Mouse (Mus musculus) T-helper 1 cell (primary cell): Measurements from ENCODE around the gene Cxcl13.

ENCODE experiments used
- in situ Hi-C: fragments of 300-600 bp; cut with MboI, MseI; formaldehyde crosslinking; loops from one replicate; pipeline ENCODE4 v1.15.1; 2025; ENCODE audit warnings: high pct_unique_total_duplicates

Cxcl13 gene

DNA sequence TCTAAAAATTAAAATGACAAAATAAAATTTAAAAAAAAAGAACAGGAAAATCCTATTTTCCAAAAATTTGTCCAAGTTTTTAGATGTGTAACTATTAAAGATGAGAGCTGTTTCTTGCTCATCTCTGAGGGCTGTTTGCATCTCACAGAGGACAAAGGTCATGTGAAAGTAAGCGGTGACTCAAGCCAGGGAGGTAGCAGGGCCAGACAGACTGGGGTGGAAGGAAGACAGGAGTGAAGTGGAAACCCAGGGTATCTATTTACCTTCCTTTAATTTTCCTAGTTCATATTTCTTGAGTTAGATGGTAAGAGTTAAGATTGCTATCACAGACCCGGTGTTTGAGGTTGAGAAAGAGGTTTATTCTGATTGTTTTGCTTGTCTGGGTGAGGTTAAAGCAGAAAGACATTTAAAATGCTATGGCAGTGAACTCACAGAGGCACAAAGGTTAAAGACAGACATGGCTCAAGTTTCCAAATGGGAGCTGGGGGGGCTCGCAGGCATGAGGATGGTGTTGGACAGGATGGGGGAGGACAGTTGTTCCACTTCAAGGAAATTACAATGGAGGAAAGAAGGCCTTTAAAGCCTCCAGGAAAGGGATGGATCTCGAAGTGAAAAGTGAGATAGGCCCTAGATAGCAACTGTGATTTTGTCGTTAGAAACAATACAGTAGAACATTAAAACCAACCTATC, 27.2 kb downstream of the Cxcl13 start:
- in situ Hi-C loops, result no loop called here

- in situ Hi-C loops, result no loop called here
Measured at GRCm38 (mm10) chr5:95991339-95992292, 34.9 kb downstream of the Cxcl13 start.

DNA sequence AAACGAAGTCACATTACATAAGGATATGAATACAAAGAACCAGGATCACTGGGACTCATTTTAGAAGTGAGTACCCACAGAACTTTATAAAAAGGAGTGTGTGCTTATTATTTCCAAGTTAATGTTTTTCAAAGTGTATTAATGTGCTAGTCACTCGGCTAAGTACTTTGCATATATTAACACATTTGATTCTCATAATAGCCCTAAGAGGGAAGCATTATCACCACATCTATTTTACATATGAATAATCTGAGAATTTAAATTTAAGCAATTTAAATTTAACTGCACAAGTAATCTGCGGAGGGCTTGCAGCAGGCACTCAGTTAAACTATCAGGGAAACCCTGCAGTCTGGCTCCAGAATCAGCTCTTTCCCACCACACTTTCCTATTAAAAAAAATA, 40.5 kb downstream of the Cxcl13 start:
- in situ Hi-C loops, result no loop called here

GRCm38 (mm10) chr5:96003348-96003747, 46.6 kb downstream of the Cxcl13 start:
- in situ Hi-C loops, result no loop called here

- in situ Hi-C loops, result no loop called here
Measured at GRCm38 (mm10) chr5:96008274-96008842, 51.6 kb downstream of the Cxcl13 start.

DNA sequence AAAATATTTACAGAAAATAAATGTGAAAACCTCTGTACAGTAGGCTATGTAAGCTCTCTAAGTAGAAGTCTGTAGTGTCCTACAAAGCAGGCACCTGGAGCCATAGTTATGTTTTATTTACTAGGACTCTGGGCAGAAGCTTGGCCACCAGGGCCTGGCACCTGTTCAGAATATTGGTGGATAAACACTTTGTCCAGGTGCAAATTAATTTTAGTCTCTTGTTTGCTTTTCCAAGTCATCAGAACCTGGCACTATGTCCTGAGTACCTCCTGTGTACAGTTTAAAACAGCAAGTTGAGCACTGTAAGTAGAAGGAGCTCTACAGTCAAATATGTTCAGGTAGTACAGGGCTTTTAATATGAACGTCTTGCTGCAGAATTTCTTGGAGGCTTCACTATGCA, 52.3 kb downstream of the Cxcl13 start:
- in situ Hi-C loops, result no loop called here
